Mouse (Mus musculus): ENCODE results near the gene Wnk2.

Wnk2 gene

DNA sequence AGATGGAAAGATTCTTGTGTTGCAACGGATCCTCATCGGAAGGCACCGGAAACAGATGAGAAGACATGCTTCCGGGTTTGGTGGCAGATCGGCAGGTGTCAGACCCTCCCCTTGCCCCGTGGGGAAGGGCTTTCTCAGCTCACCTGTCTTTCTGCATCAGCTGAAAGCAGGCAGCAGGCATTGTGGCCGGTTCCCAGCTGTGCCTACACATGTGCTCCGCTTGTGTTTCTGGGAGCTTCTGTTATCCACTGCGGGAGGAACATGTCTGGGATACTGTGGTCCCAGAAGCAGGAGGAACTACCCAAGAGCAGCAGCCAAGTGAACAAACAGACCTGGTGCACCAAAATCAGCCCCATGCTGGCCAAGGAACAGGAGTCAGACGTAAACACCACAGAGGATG, 27.7 kb upstream of the Wnk2 start:
- no peak for DNase-seq (ENCODE audit: low read depth)

- DNase-seq (ENCODE audit: low read depth) = peak; percentile 91
Measured at GRCm38 (mm10) chr13:49172971-49173596, 25.3 kb upstream of the Wnk2 start.

DNA sequence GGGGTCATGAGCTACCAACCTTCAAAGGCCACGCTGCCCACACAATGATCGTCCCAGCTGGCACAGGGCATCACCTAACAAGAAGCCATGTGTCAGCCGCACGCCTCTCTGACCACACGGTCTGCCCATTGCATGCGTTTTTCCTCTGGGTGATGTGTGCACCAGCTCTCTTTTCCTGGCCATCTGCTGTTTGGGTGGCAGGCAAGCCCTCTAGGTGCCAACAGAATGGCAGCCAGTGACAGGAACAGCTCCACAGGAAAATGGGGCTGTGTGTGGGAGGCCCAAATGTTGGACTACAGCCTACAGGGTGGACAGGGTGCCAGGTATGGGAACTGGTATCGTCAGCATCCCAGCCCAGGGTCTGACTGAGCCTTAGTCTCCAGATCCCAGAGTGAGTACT, 24.5 kb upstream of the Wnk2 start:
- DNase-seq (ENCODE audit: low read depth) = no peak

DNA sequence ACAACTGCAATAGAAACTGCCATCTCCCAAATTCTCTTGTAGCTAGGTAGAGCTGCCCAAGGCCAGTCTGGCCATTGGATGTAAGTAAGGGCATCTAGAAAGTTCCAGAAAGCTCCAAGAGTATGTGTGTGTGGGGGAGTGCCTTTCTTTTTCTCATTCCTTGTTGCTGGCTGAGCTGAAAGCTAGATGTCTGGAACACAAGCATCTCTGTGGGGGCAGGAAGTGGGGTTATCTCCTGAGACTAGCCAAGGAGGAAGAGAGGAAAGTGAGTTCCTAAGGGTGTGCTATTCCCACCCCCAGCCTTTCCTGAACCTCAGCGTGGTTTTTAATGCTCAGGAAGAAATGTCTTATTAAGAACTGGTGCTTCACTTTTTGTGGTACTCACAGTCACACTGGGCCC, 23.9 kb upstream of the Wnk2 start:
- no peak for DNase-seq (ENCODE audit: low read depth)

DNA sequence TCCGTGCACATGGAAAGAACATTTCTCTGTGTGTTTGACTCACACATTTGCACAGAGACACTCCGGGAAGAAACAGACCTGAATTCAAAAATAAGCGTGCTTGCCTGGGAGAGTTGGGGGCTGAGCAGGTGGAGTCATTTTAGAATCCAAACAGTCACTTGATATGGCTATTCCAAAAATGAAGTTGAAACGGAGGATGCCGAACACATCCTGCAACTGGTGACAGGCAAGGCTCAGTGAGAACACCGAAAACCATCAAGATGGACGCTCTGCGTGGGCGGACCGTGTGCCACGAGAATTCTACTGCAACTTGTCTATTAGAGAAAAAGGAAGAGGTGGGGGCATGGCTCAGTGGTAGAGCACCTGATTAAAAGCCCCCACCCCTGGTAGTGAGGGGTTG, 22.8 kb upstream of the Wnk2 start:
- DNase-seq (ENCODE audit: low read depth) = no peak

- DNase-seq (ENCODE audit: low read depth) = peak; percentile 73
Measured at GRCm38 (mm10) chr13:49169448-49170207, 21.8 kb upstream of the Wnk2 start.

DNA sequence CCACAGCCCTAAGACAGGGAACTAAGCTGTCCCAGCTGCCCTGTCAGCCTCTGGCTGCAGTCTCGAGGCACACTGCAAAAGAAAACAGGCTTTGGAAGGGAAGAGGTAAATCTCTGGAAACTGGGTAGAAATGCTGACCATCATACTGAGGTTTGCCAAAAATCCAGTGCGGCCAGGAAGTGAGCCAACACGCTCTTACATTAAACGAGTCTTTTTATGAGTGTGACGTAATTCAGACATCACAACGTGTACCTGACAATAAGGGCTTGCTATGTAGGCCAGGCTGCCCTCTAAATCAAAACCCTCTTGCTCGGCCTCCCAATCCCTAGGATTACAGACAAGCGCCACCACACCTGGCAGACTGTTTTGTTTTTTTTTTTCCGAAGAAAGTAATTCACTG, 19.3 kb upstream of the Wnk2 start:
- peak; percentile 50 for DNase-seq (ENCODE audit: low read depth)

DNA sequence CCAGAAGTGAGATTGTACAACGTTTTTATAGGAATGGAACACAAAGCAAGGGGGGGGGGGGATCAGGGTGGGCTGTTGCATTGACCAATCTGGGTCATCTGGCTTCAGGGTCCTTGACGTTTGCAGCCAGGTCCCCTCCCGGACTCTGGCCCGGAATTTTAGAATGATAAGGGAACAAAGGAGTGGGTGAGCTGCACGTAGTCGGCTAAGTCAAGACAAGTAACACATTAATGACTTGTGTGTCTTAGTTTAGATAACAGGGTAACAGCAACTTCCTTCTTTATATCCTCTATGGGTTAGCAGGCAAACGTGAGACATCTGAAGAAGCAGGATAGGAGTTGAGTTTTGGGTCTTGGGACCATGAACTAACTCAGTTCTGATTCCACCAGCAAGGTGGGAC, 15.8 kb upstream of the Wnk2 start:
- DNase-seq (ENCODE audit: low read depth) = no peak

DNA sequence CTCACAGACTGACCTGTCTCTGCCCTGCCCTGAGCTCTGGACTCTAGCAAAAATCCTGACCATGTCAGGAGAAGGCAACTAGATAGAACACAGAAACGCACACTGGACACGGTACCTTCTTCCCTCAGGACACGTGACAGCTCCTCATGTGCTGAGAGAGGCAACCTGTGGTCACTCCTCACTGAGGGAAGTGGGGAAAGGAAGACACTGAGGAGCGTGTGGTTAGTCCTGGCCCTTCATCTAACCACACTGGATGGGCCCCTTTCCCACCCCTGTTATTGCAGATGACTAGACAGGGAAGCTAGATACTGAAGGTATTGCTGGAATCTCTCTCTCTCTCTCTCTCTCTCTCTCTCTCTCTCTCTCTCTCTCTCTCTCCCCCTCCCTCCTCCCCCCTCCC, 14.9 kb upstream of the Wnk2 start:
- peak; percentile 75 for DNase-seq (ENCODE audit: low read depth)

GRCm38 (mm10) chr13:49161236-49161635, 13.4 kb upstream of the Wnk2 start:
- DNase-seq (ENCODE audit: low read depth) = peak; percentile 58

DNA sequence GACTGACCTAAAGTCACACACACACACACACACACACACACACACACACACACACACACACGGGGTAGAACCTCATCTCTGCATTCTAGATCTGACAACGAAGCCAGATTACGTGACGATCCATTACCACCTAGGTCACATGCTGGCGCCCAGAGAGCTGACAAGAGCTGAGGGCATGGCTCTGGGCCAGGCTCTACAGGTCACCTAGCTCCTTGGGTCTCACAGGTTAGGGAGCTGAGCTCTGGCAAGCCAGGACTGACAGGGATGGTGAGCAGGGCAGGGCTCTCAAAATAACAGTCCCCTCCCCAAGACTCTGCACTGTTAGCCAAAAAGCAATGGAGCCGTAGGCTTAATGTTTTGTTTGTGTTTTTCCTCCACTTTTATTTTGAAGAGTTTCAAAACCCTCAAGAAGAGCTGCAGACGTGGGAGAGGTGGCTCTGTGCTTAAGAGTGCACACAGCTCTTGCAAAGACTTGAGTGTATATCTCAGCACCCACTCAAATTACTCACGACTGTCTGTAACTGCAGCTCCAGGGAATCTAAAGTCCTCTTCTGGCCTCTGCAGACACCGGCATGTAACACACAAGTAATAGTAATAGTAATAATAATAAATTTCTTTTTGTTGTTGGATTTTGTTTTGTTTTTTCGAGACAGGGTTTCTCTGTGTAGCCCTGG, 10.4 kb upstream of the Wnk2 start:
- no peak for DNase-seq (ENCODE audit: low read depth)

DNA sequence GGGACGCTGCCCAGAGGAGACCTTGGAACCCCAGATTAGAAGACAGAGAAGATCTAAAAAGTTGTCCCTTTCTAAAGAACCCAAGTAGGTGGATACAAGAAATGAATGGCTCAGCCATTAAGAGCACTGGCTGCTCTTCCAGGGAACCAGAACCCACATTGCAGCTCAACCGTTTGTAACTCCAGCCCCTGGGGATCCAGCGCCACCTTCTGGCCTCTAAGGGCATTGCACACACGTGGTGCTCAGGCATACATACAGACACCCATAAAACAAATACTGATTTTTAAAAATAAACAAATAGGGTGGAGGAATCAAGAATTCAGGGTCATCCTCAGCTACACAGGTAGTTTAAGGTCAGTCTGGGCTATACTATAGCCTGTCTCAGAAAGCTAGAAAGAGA, 8.8 kb upstream of the Wnk2 start:
- no peak for DNase-seq (ENCODE audit: low read depth)

- no peak for DNase-seq (ENCODE audit: low read depth)
Measured at GRCm38 (mm10) chr13:49154621-49155020, 6.8 kb upstream of the Wnk2 start.

DNA sequence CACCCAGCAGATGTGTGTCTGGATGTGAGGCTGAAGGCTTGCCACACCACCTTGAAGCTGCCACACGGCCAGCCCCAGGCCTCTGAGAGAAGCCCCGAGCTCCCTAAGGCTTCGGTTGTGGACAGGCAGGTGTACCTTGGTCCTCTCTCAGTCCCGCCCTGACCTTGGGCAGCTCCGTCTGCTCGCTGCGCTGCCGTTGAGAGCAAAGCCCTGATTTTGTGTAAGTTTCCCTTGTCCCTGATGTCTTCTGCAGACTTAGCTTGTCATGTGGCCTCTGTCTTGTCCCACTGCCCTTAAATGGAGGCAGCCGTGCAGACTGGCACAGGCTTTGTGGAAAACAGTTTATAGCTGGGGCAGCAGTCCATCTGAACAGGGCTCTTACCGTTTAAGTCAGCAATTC, 6.2 kb upstream of the Wnk2 start:
- no peak for DNase-seq (ENCODE audit: low read depth)

GRCm38 (mm10) chr13:49148687-49149086, 873 bp upstream of the Wnk2 start:
- no peak for DNase-seq (ENCODE audit: low read depth)

- no peak for DNase-seq (ENCODE audit: low read depth)
Measured at GRCm38 (mm10) chr13:49147007-49147857, 582 bp downstream of the Wnk2 start.

DNA sequence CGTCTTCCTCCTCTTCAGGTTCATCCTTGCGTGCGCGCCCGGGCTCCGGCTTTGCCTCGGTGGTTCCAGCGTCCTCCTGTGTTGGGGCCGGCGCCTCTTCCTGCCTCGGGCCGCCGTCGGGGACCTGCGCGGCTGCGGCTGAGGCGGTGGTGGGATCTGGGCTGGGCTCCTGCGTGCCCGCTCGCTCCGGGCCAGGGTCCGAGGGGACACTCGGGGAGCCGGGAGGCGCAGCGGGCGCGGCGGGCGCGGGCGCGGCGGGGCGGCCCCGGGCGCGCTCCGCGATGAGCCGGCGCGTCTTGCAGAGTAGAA, 1.2 kb downstream of the Wnk2 start:
- DNase-seq (ENCODE audit: low read depth) = no peak

- no peak for DNase-seq (ENCODE audit: low read depth)
Measured at GRCm38 (mm10) chr13:49146040-49146697, 1.6 kb downstream of the Wnk2 start.

- DNase-seq (ENCODE audit: low read depth) = no peak
Measured at GRCm38 (mm10) chr13:49145396-49145795, 2.4 kb downstream of the Wnk2 start.

GRCm38 (mm10) chr13:49144451-49144850, 3.4 kb downstream of the Wnk2 start:
- DNase-seq (ENCODE audit: low read depth) = no peak

- no peak for DNase-seq (ENCODE audit: low read depth)
Measured at GRCm38 (mm10) chr13:49143323-49143722, 4.5 kb downstream of the Wnk2 start.

GRCm38 (mm10) chr13:49142396-49142795, 5.4 kb downstream of the Wnk2 start:
- DNase-seq (ENCODE audit: low read depth) = no peak

All from 416B (cell line).